27 mouse cellular contexts compared by ENCODE assay signal in genomic region chr1:39512183-39512582, GRCm38 (mm10).
"Had no signal": no experiment of that assay in that cellular context is flagged by ENCODE, and none has a peak within 500 bp of the region (broad histone marks: within the 10 kb centered on the region; RNA-seq: fewer than 3 reads in every experiment).

No protein-coding gene starts in this region.

- H3K4me2 ChIP-seq: heart, embryonic 11.5 days; heart, embryonic 13.5 days; heart, embryonic 15.5 days; hindbrain, embryonic 13.5 days; hindbrain, embryonic 15.5 days; kidney, embryonic 15.5 days; limb, embryonic 12.5 days; liver, embryonic 11.5 days; liver, embryonic 13.5 days; liver, embryonic 15.5 days had no signal

- H3K36me3 ChIP-seq: heart, embryonic 13.5 days; heart, embryonic 15.5 days; hindbrain, embryonic 13.5 days; hindbrain, embryonic 15.5 days; kidney, embryonic 15.5 days; limb, embryonic 10.5 days; limb, embryonic 12.5 days; liver, embryonic 13.5 days; liver, embryonic 15.5 days had no signal

- H3K27me3 ChIP-seq: heart, embryonic 13.5 days; heart, embryonic 15.5 days; hindbrain, embryonic 13.5 days; hindbrain, embryonic 15.5 days; kidney, embryonic 15.5 days; limb, embryonic 12.5 days; liver, embryonic 13.5 days; liver, embryonic 15.5 days had no signal

- H3K4me3 ChIP-seq: heart, adult 2 months; heart, embryonic 13.5 days; heart, embryonic 15.5 days; hindbrain, embryonic 13.5 days; hindbrain, embryonic 15.5 days; kidney, embryonic 15.5 days; left cerebral cortex, adult 2 months; limb, embryonic 10.5 days; limb, embryonic 12.5 days; liver, embryonic 13.5 days; liver, embryonic 15.5 days had no signal

- DNase-seq: gastrocnemius, postnatal 14 days; gastrocnemius, postnatal 36 days; heart, adult 11 months; heart, adult 2 months; heart, postnatal 14 days; heart, postnatal 36 days; kidney, adult 11 months; kidney, adult 2 months; kidney, adult 9 months; kidney, postnatal 14 days; kidney, postnatal 4 days; liver; liver, embryonic 13.5 days had no signal

- H3K4me1 ChIP-seq: heart, embryonic 15.5 days; kidney, embryonic 15.5 days; liver, embryonic 13.5 days; liver, embryonic 15.5 days had no signal

- H3K9ac ChIP-seq: heart, embryonic 13.5 days; heart, embryonic 15.5 days; hindbrain, embryonic 13.5 days; hindbrain, embryonic 15.5 days; kidney, embryonic 15.5 days; limb, embryonic 12.5 days; liver, embryonic 13.5 days; liver, embryonic 15.5 days had no signal

- H3K9me3 ChIP-seq: heart, embryonic 13.5 days; heart, embryonic 15.5 days; hindbrain, embryonic 13.5 days; hindbrain, embryonic 15.5 days; kidney, embryonic 15.5 days; limb, embryonic 10.5 days; limb, embryonic 12.5 days; liver, embryonic 13.5 days; liver, embryonic 15.5 days had no signal

- H3K27ac ChIP-seq: heart, adult 2 months; heart, embryonic 13.5 days; heart, embryonic 15.5 days; hindbrain, embryonic 13.5 days; hindbrain, embryonic 15.5 days; hindbrain, postnatal 0 days; kidney, embryonic 15.5 days; kidney, postnatal 0 days; left cerebral cortex, adult 2 months; limb, embryonic 10.5 days; limb, embryonic 12.5 days; liver, embryonic 13.5 days; liver, embryonic 15.5 days had no signal

- ATAC-seq: hindbrain, postnatal 0 days; intestine, embryonic 16.5 days had no signal
